In the genomic region with DNA sequence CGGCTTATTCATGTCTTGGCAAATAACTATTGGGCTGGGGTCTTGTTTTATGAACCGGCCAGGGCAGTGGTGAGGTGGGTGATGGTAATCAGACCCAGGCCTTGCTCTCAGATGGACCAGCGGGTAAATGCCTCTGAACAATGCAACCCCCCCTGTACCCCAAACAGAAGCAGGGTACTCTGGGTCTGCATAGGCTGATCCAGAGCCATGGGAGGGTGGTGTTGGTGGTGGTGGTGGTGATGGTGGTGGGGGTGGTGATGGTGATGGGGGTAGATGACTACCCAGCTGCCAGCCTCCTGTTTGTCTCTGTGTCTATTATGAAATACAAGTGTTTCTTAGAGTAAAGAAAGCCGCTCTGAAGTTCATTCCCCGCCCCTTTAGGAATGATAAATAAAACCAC, we compare ENCODE assay signal across 11 mouse cellular contexts.
A peak's percentile ranks its signal among the peaks of the same experiment; 100 is the strongest.
DNase-seq lines count a peak whose midpoint lies in the region; ATAC-seq and TF ChIP-seq lines count a peak whose summit lies in the region.
"Had no signal": no experiment of that assay in that cellular context is flagged by ENCODE, and none has a peak within 500 bp of the region (broad histone marks: within the 10 kb centered on the region; RNA-seq: fewer than 3 reads in every experiment).

No protein-coding gene starts in this region.

- 76% methylated on average over 5 of the region's 5 CpGs for WGBS in neural tube, embryonic 11.5 days
- WGBS in hindbrain, embryonic 16.5 days = 74% methylated on average over 5 of the region's 5 CpGs
- WGBS in kidney, embryonic 16.5 days = 64% methylated on average over 5 of the region's 5 CpGs

- DNase-seq in left cerebral cortex, adult 2 months (ENCODE audit: extremely low spot score in 1 of 2, low spot score in 2 of 2) = no peak
- DNase-seq in left cerebral cortex, postnatal 25 days (ENCODE audit: low spot score in 2 of 2) = no peak
- DNase-seq in neural tube, embryonic 11.5 days (ENCODE audit: low spot score) = no peak
- no peak for DNase-seq in neural tube, embryonic 10.5 days (ENCODE audit: extremely low spot score, low spot score)
- no peak for DNase-seq in left cerebral cortex, adult 18-20 months (ENCODE audit: low spot score in 2 of 2)

- H3K9me3 ChIP-seq in neural tube, embryonic 11.5 days (ENCODE audit: control insufficient read depth, low read length) = no peaks in the 10 kb centered on the region; the same call in 1 of the 2 replicates
- no peaks in the 10 kb centered on the region for H3K9me3 ChIP-seq in hindbrain, embryonic 16.5 days (ENCODE audit: control insufficient read depth, low read length)
- H3K9me3 ChIP-seq in kidney, embryonic 16.5 days (ENCODE audit: low read length) = no peaks in the 10 kb centered on the region
- H3K9me3 ChIP-seq: megakaryocyte, embryonic 14.5 days; neural tube, embryonic 13.5 days had no signal

- no peak overlapping the region for H3K4me2 ChIP-seq in neural tube, embryonic 11.5 days (ENCODE audit: low read depth)
- no peak overlapping the region for H3K4me2 ChIP-seq in hindbrain, embryonic 16.5 days (ENCODE audit: low read length)
- H3K4me2 ChIP-seq in kidney, embryonic 16.5 days (replicated peaks; ENCODE audit: low read depth, low read length) = no peak overlapping the region
- H3K4me2 ChIP-seq: neural tube, embryonic 13.5 days had no signal

- ATAC-seq in neural tube, embryonic 11.5 days (ENCODE audit: insufficient read depth, low FRiP score, low TSS enrichment) = 0 out of 2 replicates have a peak, but pooled peaks have one; percentile 7
- no peak; the same call in 1 of the 2 replicates for ATAC-seq in hindbrain, embryonic 16.5 days
- no peak for ATAC-seq in kidney, embryonic 16.5 days (ENCODE audit: low FRiP score, low TSS enrichment)
- ATAC-seq: liver, postnatal 0 days had no signal

- TF ChIP-seq CTCF in left cerebral cortex, adult 2 months (IDR thresholded peaks at IDR 0.05) = no peak

- H3K36me3 ChIP-seq in neural tube, embryonic 11.5 days (ENCODE audit: control insufficient read depth, insufficient read depth, low read length) = no peaks in the 10 kb centered on the region
- peaks cover 3% of the 10 kb centered on the region; the same call in 1 of the 2 replicates for H3K36me3 ChIP-seq in hindbrain, embryonic 16.5 days (ENCODE audit: control insufficient read depth, insufficient read depth, low read length)
- H3K36me3 ChIP-seq in kidney, embryonic 16.5 days (ENCODE audit: insufficient read depth, low read length) = no peaks in the 10 kb centered on the region

- H3K27me3 ChIP-seq in neural tube, embryonic 11.5 days (ENCODE audit: control insufficient read depth, insufficient read depth, low read length) = no peaks in the 10 kb centered on the region
- H3K27me3 ChIP-seq in hindbrain, embryonic 16.5 days (replicated peaks; ENCODE audit: control insufficient read depth, insufficient read depth, low read length) = no peaks in the 10 kb centered on the region
- H3K27me3 ChIP-seq in kidney, embryonic 16.5 days (ENCODE audit: insufficient read depth, low read length) = no peaks in the 10 kb centered on the region
- H3K27me3 ChIP-seq: megakaryocyte, embryonic 14.5 days; neural tube, embryonic 13.5 days had no signal

- intact Hi-C loops in left cerebral cortex, adult 2 months (cut with DNase I) = loop anchor here (5.0 kb wide), 3 partner anchors 214 to 309 kb away; a partner anchor contains a TSS
- intact Hi-C loops in left cerebral cortex, postnatal 25 days (cut with DNase I) = loop anchor here (5.0 kb wide), 3 partner anchors 74 to 229 kb away; no protein-coding TSS in a partner anchor

- no peak overlapping the region for H3K9ac ChIP-seq in neural tube, embryonic 11.5 days (ENCODE audit: low read length)
- H3K9ac ChIP-seq in hindbrain, embryonic 16.5 days (ENCODE audit: low read depth, low read length) = 0 out of 2 replicates have a peak overlapping the region, but pooled peaks have one; percentile 19
- H3K9ac ChIP-seq in kidney, embryonic 16.5 days (replicated peaks; ENCODE audit: low read length) = no peak overlapping the region
- H3K9ac ChIP-seq: liver, postnatal 0 days; neural tube, embryonic 13.5 days had no signal

- H3K4me1 ChIP-seq in neural tube, embryonic 11.5 days (ENCODE audit: control insufficient read depth, insufficient read depth, low read length) = peaks cover 8% of the 10 kb centered on the region; the same call in 1 of the 2 replicates
- peaks cover 19% of the 10 kb centered on the region for H3K4me1 ChIP-seq in hindbrain, embryonic 16.5 days (ENCODE audit: control insufficient read depth, insufficient read depth, low read depth, low read length)
- H3K4me1 ChIP-seq in kidney, embryonic 16.5 days (ENCODE audit: insufficient read depth, low read length) = no peaks in the 10 kb centered on the region
- H3K4me1 ChIP-seq: megakaryocyte, embryonic 14.5 days had no signal

- H3K4me3 ChIP-seq in left cerebral cortex, adult 2 months = no peak overlapping the region
- no peak overlapping the region for H3K4me3 ChIP-seq in neural tube, embryonic 11.5 days (ENCODE audit: low read depth, low read length)
- no peak overlapping the region for H3K4me3 ChIP-seq in hindbrain, embryonic 16.5 days (ENCODE audit: low read length)
- no peak overlapping the region for H3K4me3 ChIP-seq in kidney, embryonic 16.5 days (ENCODE audit: low read length)
- H3K4me3 ChIP-seq: heart, adult 2 months; megakaryocyte, embryonic 14.5 days; neural tube, embryonic 13.5 days had no signal

- H3K27ac ChIP-seq in left cerebral cortex, adult 2 months = peak overlapping the region; percentile 32
- no peak overlapping the region for H3K27ac ChIP-seq in neural tube, embryonic 11.5 days (ENCODE audit: low read depth, low read length)
- H3K27ac ChIP-seq in hindbrain, embryonic 16.5 days (ENCODE audit: low read depth, low read length) = no peak overlapping the region
- H3K27ac ChIP-seq in kidney, embryonic 16.5 days (ENCODE audit: low read length) = no peak overlapping the region
- H3K27ac ChIP-seq: heart, adult 2 months had no signal
